Mouse (Mus musculus): ENCODE data around the gene Pnkd. TPM values are rescaled to one million over a fixed set of nuclear protein-coding genes. Genes with fewer than 3 reads are reported as not detected.
A peak's percentile ranks its signal among the peaks of the same experiment; 100 is the strongest.
"Not testable (repeated sequence)": the region's sequence is repeated elsewhere in the genome, so short reads cannot be mapped to it uniquely, and the experiment has no call there.

Pnkd gene
- polyA plus RNA-seq, 1 experiment from 2014 or later: 112 TPM

DNA sequence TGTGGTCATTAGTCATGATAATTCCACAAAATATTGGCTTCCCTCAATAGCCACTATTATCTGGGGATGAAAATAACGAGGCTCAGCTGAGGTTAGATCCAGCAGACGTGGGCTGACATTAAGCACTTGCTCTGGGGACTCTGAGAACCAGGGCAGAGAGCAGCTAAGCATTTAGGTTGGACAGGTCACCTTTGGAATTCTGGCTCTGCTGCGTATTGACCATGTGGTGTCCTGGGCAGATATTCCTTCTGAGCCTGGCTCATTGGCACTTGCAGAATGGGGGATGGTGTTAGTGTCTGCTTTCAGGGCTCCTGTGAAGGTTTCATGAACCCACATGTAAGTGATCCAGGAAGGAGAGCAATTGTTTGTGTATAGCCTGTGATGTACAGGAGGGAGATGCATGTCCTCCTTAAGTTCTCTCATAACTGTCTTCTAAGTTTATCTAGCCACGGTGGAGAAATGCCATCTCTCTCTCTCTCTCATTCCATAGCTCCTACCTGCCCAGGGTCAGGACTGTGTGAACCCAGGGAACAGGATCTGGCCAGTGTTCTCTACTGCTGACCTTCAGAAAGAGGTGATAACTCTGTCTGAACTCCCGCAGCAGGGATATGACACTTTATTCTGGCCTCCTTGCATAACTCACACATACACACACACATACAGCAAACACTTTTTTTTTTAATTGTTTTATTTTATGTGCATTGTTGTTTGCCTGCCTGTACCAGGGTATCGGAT, 50.9 kb downstream of the Pnkd start:
- Histone ChIP-seq H3K4me1 (peaks cover 37% of the 10 kb centered on the region), H3K27me3 (no peaks in the 10 kb centered on the region), H3K36me3 (peaks cover 12% of the 10 kb centered on the region; the same call in 1 of the 2 replicates), H3K9ac (no peak overlapping the region), H3K27ac (no peak overlapping the region), H3K9me3 (0 out of 2 replicates have a peak, but pooled peaks cover 3% of the 10 kb centered on the region), H3K4me2 (replicated peaks) (no peak overlapping the region), H3K4me3 (no peak overlapping the region)
- no peak for ATAC-seq (ENCODE audit: low FRiP score, low read depth)
- WGBS: 72% methylated on average over 6 of the region's 6 CpGs

DNA sequence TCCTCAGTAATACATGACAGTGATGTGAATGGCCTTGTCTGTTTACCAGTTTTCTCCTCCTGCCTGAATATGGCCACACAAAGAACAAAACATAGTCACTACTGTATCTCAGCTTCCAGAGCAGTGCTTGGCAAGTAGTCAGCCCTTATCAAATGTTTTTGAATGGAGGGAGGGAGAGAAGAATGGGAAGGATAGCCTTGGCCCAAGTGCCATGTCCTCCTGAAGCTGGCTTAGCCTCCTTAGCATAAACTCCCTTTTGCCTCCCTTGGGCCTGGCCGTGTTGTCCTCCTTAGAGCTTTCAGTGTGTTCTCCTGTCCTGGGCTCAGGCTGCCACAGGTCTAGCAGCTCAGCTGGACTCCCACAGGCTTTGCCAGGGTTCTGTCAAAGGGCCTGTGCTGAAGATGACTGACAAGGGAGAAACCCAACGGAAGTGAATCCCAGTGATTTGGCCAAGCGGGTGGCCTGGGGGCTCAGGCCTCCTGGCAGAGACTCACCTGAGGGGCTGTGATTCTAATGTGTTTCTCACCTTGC, 52.6 kb downstream of the Pnkd start:
- H3K4me2 ChIP-seq (replicated peaks): no peak overlapping the region
- H3K9ac ChIP-seq: no peak overlapping the region
- peaks cover 13% of the 10 kb centered on the region; the same call in 1 of the 2 replicates for H3K36me3 ChIP-seq
- ATAC-seq (ENCODE audit: low FRiP score, low read depth): no peak
- H3K4me3 ChIP-seq: no peak overlapping the region
- no peaks in the 10 kb centered on the region for H3K27me3 ChIP-seq
- H3K4me1 ChIP-seq: peaks cover 21% of the 10 kb centered on the region
- H3K27ac ChIP-seq: no peak overlapping the region
- WGBS: 86% methylated on average over 3 of the region's 3 CpGs
- H3K9me3 ChIP-seq: peaks cover 3% of the 10 kb centered on the region; the same call in 1 of the 2 replicates

DNA sequence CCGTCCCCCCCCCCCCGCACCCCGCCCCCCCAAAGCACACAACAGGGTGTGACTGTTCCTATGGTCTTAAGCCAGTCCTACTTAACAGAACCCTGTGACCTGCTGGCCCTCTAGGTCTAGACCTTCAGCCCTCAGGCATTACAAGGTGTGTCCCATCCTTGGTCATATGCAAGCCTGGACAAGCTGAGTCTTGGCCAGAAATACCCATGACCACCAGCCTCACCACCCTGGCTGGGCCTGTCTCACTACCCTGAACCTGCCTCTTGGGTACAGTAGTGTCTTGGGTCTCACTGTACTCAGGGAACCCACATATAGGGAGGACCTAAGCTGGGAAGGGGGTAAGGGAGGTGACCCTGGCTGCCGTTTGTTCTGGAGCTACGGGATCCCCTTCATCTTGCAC, 53.3 kb downstream of the Pnkd start:
- Histone ChIP-seq H3K36me3 (peaks cover 13% of the 10 kb centered on the region; the same call in 1 of the 2 replicates), H3K4me3 (no peak overlapping the region), H3K27me3 (no peaks in the 10 kb centered on the region), H3K9ac (no peak overlapping the region), H3K27ac (no peak overlapping the region), H3K4me2 (replicated peaks) (no peak overlapping the region), H3K9me3 (peaks cover 3% of the 10 kb centered on the region; the same call in 1 of the 2 replicates), H3K4me1 (peaks cover 20% of the 10 kb centered on the region)
- WGBS: 78% methylated on average over 5 of the region's 5 CpGs
- ATAC-seq (ENCODE audit: low FRiP score, low read depth): no peak

DNA sequence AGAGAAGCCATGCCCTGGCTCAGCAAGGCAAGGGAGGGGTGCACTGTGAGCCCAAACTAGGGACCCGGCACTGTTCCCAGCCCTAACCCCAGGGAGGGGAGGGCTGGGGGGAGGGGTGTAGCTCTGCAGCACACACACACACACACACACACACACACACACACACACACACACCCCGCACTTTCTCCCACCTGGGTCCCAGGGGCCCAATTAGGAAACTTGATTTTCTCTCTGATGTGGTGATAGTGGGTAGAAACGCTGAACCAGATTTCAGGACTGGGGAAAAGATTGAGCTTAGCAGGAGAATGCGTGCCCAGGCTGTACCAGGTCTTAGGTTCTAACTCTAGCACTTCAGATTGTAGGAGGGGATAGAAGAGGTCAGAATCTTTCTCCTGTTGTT, 53.9 kb downstream of the Pnkd start:
- Histone ChIP-seq H3K36me3 (peaks cover 13% of the 10 kb centered on the region; the same call in 1 of the 2 replicates), H3K27ac (no peak overlapping the region), H3K4me1 (peaks cover 20% of the 10 kb centered on the region), H3K4me2 (replicated peaks) (no peak overlapping the region), H3K9me3 (peaks cover 3% of the 10 kb centered on the region; the same call in 1 of the 2 replicates), H3K27me3 (no peaks in the 10 kb centered on the region), H3K4me3 (no peak overlapping the region), H3K9ac (no peak overlapping the region)
- ATAC-seq (ENCODE audit: low FRiP score, low read depth): no peak
- WGBS: 63% methylated on average over 3 of the region's 4 CpGs

DNA sequence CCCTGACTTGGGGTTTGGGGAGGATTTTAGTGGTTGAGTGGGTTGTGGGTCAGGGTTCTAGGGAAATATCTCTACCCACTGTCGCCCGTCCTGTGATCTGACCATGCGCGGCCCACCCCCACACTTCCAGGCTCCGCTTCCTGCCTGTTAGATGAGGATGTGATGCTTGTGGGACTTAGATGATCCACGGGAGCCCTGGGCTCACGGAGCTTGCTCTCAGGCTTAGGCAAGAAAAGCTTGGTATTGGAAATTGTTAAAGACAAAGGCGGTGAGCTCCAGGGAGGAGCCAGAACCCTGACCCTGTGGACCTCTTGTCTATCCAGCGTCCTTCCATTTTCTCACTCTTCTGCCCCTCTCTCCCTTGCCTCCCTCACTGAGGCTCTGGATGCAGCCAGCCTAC, 55.2 kb downstream of the Pnkd start:
- no peak overlapping the region for H3K27ac ChIP-seq
- H3K4me3 ChIP-seq: no peak overlapping the region
- peaks cover 13% of the 10 kb centered on the region; the same call in 1 of the 2 replicates for H3K36me3 ChIP-seq
- ATAC-seq (ENCODE audit: low FRiP score, low read depth): no peak
- H3K4me2 ChIP-seq (replicated peaks): no peak overlapping the region
- WGBS: 94% methylated on average over 9 of the region's 9 CpGs
- no peaks in the 10 kb centered on the region for H3K27me3 ChIP-seq
- peaks cover 21% of the 10 kb centered on the region for H3K4me1 ChIP-seq
- peaks cover 3% of the 10 kb centered on the region; the same call in 1 of the 2 replicates for H3K9me3 ChIP-seq
- H3K9ac ChIP-seq: no peak overlapping the region

DNA sequence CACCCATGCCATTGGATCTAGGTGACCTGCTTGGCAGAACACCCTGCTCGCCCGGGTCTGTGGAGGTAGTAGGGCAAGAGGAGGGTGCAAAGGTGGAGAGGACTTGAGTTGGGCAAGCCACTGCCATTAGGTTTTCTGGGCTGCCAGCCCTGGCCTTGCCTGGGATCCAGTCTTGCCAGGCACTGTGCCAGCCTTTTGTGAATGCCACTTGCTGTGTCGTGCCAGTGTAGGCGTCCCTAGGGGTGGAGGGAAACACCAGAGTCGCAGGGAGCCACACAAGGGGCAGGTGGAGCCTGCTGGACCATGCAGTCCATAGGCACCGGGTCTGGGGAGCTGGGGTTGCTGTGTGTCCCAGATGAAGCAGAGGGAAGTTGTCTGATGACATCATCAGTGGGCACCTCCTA, 55.6 kb downstream of the Pnkd start:
- no peak for ATAC-seq (ENCODE audit: low FRiP score, low read depth)
- WGBS: 91% methylated on average over 6 of the region's 6 CpGs
- Histone ChIP-seq H3K27me3 (no peaks in the 10 kb centered on the region), H3K4me1 (peaks cover 18% of the 10 kb centered on the region), H3K27ac (no peak overlapping the region), H3K4me2 (replicated peaks) (no peak overlapping the region), H3K4me3 (no peak overlapping the region), H3K9ac (no peak overlapping the region), H3K9me3 (peaks cover 3% of the 10 kb centered on the region; the same call in 1 of the 2 replicates), H3K36me3 (peaks cover 13% of the 10 kb centered on the region; the same call in 1 of the 2 replicates)

DNA sequence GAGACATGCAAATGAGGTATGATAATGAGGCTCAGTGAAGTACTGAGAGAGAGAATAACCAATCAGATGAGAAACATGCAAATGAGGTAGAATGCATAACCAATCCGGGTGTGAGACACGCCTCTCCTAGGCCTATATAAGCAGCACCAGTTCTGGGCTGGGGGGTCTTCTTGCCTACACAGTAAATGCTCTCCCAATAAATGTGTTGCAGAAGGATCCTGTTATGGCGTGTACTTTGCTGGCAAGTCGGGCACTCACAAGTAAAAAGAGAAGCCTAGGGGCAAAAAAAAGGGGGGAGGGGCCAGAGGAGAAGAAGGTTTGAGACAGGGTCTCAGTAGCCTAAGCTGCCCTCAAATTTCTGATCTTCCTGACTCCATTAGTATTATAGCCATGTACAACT, 56.3 kb downstream of the Pnkd start:
- H3K4me2 ChIP-seq (replicated peaks); ATAC-seq (ENCODE audit: low FRiP score, low read depth): not testable (repeated sequence)
- 79% methylated on average over 4 of the region's 4 CpGs for WGBS

DNA sequence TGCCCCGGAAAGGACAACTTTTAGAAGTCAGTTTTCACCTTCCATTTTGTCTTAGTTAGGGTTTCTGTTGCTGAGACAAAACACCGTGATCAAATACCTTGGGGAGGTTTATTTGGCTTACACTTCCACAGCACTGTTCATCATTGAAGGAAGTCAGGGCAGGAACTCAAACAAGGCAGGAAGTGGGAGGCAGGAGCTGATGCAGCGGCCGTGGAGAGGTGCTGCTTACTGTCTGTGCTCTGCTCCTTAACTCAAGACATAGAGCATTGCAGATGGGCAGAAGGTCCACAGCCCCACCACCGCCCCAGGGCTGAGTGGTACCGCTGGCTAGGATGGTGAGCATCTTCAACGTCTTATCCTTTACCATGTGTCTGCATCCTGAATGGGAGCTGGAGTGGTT, 57.2 kb downstream of the Pnkd start:
- 89% methylated on average over 7 of the region's 7 CpGs for WGBS
- Histone ChIP-seq H3K4me1 (peaks cover 20% of the 10 kb centered on the region), H3K4me2 (replicated peaks) (no peak overlapping the region), H3K9ac (no peak overlapping the region), H3K27ac (no peak overlapping the region), H3K36me3 (peaks cover 13% of the 10 kb centered on the region; the same call in 1 of the 2 replicates), H3K27me3 (no peaks in the 10 kb centered on the region), H3K4me3 (no peak overlapping the region), H3K9me3 (peaks cover 3% of the 10 kb centered on the region; the same call in 1 of the 2 replicates)
- ATAC-seq (ENCODE audit: low FRiP score, low read depth): no peak

More for the DNA sequence above, 56.3 kb downstream of the Pnkd start:
- not testable (repeated sequence) for H3K27me3 ChIP-seq, H3K9ac ChIP-seq, H3K27ac ChIP-seq, H3K4me3 ChIP-seq, H3K9me3 ChIP-seq
- Histone ChIP-seq H3K4me1 (peaks cover 20% of the 10 kb centered on the region), H3K36me3 (peaks cover 13% of the 10 kb centered on the region; the same call in 1 of the 2 replicates)

DNA sequence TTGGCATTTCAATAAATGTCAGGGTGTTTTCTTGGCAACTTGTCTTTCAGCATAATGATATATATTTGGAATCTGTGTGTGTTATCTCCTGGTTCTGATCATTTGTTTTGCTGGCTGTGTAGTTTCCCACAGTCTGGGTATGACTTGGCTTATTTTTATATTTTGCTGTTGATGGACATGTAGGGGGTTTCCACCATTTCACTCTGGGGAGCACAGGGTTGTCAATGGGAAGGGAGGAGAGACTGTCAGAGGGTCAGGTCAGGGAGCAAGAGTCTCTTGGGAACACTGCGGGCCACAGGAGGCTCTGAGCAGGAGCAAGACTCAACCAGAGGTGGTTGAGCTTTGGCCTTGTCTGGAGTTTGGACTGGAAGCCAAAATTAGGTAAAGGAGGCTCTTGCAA, 57.6 kb downstream of the Pnkd start:
- 96% methylated on average over 1 of the region's 1 CpGs for WGBS
- no peaks in the 10 kb centered on the region for H3K27me3 ChIP-seq
- peaks cover 3% of the 10 kb centered on the region; the same call in 1 of the 2 replicates for H3K9me3 ChIP-seq
- H3K9ac ChIP-seq: no peak overlapping the region
- H3K27ac ChIP-seq: no peak overlapping the region
- H3K4me1 ChIP-seq: peaks cover 20% of the 10 kb centered on the region
- H3K36me3 ChIP-seq: peaks cover 13% of the 10 kb centered on the region; the same call in 1 of the 2 replicates
- H3K4me2 ChIP-seq (replicated peaks): no peak overlapping the region
- no peak for ATAC-seq (ENCODE audit: low FRiP score, low read depth)
- no peak overlapping the region for H3K4me3 ChIP-seq

DNA sequence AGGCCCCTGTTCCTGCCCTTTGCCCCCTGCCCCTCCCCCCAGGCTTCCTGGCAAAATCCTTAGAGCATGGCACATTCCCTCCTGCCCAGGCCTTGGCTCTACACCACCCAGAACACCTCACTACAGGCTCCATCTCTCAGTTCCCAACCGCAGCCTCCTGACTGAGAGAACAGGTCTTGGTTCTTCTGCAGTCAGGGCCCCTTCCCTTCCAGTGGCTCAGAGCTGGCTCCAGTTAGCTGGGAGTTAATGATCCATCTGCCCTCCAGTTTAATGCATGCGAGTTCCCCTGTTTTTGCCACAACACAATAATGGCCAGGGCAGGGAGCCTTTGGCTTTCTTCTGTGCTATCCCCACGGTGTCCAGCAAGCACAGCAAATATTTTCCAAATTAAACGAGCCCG, 58.4 kb downstream of the Pnkd start:
- H3K36me3 ChIP-seq: peaks cover 17% of the 10 kb centered on the region; the same call in 1 of the 2 replicates
- H3K27ac ChIP-seq: 0 out of 2 replicates have a peak overlapping the region, but pooled peaks have one; percentile 11
- H3K27me3 ChIP-seq: no peaks in the 10 kb centered on the region
- 62% methylated on average over 5 of the region's 5 CpGs for WGBS
- no peak for ATAC-seq (ENCODE audit: low FRiP score, low read depth)
- peaks cover 20% of the 10 kb centered on the region for H3K4me1 ChIP-seq
- no peak overlapping the region for H3K4me2 ChIP-seq (replicated peaks)
- H3K9me3 ChIP-seq: peaks cover 3% of the 10 kb centered on the region; the same call in 1 of the 2 replicates
- H3K4me3 ChIP-seq: no peak overlapping the region
- H3K9ac ChIP-seq: no peak overlapping the region; the same call in 1 of the 2 replicates

DNA sequence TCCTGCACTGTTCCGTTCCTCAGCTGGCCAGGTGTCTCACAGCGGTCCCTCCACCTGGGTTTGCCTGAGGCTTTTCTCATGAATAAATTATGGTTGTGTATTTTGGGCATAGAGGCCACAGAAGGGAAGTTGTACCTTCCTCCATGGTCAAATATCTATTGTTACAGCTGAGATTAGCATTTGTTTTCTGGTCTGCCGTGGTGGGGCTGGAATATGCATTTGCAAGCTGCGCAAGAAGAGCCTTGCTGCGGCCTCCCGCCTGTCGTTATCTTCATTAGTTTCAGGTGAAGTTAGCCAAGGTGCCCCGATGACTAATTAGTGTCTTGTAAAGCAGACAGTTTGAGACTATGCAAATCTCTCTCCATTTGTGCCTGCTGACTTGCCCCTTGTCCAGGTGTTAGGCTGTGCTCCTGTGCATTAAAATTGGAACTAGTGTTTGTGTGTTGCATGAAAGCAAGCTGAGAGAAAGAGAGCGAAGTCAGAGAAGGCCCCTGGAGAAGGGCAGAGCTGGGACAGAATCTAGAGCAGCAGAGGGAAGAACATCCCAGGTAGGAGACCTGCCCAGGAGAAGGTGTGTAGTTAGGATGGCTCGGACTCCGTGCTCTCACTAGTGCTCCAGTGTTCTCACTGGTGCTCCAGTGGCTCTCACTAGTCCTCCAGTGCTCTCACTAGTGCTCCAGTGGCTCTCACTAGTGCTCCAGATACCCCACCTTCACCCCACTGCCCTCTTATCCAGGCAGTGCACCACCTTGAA, 59.6 kb downstream of the Pnkd start:
- Histone ChIP-seq H3K4me2 (replicated peaks) (no peak overlapping the region), H3K9me3 (peaks cover 3% of the 10 kb centered on the region; the same call in 1 of the 2 replicates), H3K4me3 (no peak overlapping the region), H3K27me3 (no peaks in the 10 kb centered on the region), H3K36me3 (peaks cover 27% of the 10 kb centered on the region), H3K4me1 (peaks cover 20% of the 10 kb centered on the region), H3K9ac (no peak overlapping the region), H3K27ac (no peak overlapping the region)
- ATAC-seq (ENCODE audit: low FRiP score, low read depth): no peak
- 74% methylated on average over 11 of the region's 11 CpGs for WGBS

Measured in limb, embryonic 13.5 days (tissue).